Mouse (Mus musculus): ENCODE data around the gene Olfr1511. TPM values are rescaled to one million over a fixed set of nuclear protein-coding genes. Genes with fewer than 3 reads are reported as not detected.
"Not testable (repeated sequence)": the region's sequence is repeated elsewhere in the genome, so short reads cannot be mapped to it uniquely, and the experiment has no call there.

Gene Olfr1511
- not detected for total RNA-seq (2021)

DNA sequence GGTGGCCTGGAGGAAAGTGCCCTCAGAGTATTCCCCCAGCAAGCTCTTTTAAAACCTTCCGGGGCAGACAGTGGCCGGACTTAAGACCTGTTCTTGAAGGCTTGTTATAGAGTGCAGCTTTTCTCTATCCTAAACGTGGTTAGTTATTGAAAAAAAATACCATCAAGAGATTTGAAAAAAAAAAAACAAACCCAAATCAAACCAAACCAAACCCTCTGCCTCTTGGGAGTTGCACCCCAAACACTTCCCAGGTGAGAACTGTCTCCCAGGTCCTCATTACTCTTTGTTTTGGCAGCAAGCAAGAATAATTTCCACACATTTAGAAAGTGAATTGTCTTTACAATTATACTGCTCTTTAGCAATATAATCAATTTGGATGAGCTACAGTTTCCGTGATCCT lies at the start of gene Olfr1511:
Gene Olfr1511, minus strand, starts transcription at position 101 of the 400 bp plus-strand sequence.
- intact Hi-C loops (cut with DNase I): no loop called here
- DNase-seq: no peak

DNA sequence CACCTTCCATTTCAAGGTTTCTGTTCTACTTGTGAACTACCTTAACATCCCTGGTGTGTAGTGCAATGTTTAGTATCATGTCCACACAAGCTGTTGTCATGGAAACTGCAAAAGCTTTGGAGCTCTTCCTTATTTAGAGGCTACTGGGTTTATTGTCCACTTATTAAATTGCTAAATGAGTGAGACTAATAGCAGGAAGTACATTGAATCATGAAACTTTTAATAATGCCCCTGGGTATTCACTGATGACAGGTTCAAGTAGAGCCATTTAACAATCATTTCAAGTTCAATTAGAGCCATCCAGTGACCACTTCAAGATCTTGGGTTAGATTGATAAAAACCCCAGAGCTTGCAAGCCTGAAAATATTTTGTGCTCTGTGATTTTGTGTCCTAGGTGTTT lies 45.5 kb upstream of the Olfr1511 start, which contains the start of gene Olfr1509:
Gene Olfr1509, plus strand, starts transcription at position 301 of the 400 bp plus-strand sequence.
- intact Hi-C loops (cut with DNase I): no loop called here
- no peak for DNase-seq

DNA sequence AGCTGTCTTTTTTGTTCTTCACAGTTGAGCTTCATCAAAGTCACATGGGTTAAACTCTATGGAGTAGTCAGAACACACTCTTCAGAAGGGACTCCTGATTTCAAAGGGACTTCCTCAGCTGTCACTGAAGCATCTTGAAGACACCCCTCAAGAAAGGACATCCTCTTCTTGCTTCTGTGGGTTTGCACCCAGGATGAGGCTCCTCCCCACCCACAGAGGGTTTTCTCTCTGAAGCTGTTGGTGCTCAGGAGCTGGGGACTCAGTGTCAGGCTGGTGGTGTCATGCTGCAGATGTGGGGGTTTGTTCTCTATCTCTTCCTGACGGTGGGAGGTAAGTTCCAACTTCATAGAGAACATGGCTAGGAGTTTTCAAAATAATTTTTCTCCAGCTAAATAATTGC lies 30.5 kb upstream of the Olfr1511 start:
- intact Hi-C loops (cut with DNase I): no loop called here
- DNase-seq: no peak

DNA sequence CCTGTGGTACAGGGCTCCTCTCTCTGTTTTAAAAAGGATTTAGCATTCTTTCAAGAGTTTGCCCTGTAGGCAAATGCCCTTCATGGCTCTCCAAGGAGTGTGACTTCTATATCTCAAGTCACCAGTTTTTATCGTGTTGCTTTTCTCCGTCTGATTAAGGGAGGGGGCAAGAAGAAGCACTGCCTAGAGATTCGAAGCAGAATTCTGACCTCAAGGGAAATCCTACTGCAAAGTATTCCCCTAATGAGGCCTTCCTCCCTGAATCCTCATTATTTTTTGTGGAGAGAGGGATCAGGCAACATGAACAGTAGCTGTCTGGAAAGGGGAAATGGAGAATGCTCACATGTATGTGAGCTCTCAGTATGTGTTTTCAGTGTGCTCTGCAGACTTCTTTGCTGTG lies 17.1 kb upstream of the Olfr1511 start, which contains the start of gene Olfr1510:
Gene Olfr1510, minus strand, starts transcription at position 101 of the 400 bp plus-strand sequence.
- intact Hi-C loops (cut with DNase I): no loop called here
- no peak for DNase-seq

DNA sequence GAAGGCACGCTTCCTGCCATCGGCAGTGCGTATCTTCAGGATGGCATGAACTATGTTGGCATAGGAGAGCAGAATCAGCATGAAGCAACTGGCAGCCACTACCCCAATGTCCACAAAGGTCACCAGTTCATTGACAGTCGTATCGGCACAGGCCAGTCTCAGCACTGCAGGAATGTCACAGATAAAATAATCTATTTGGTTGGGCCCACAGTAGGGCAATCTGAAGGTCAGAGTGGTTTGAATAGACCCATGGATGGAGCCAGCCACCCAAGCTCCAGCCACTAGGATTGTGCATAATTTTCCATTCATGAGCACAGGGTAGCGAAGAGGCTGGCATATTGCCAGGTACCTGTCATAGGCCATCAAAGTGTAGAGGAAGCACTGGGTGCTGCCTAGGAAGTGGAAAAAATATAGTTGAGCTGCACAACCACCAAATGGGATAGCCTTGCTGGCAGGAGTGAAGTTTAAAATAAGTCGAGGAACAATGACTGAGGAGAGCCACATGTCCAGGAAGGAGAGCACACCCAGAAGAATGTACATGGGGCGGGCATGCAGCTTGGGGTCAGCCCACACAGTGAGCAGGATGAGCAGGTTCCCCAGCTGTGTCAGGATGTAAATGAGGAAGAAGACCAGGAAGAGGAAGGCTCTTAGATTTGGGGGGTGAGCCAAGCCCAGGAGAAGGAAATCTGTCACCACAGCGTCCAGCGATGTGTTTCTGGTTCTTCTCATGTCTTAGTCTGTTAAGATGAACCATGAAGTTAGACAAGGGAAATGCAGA lies 13.2 kb upstream of the Olfr1511 start:
- intact Hi-C loops (cut with DNase I); DNase-seq: not testable (repeated sequence)

DNA sequence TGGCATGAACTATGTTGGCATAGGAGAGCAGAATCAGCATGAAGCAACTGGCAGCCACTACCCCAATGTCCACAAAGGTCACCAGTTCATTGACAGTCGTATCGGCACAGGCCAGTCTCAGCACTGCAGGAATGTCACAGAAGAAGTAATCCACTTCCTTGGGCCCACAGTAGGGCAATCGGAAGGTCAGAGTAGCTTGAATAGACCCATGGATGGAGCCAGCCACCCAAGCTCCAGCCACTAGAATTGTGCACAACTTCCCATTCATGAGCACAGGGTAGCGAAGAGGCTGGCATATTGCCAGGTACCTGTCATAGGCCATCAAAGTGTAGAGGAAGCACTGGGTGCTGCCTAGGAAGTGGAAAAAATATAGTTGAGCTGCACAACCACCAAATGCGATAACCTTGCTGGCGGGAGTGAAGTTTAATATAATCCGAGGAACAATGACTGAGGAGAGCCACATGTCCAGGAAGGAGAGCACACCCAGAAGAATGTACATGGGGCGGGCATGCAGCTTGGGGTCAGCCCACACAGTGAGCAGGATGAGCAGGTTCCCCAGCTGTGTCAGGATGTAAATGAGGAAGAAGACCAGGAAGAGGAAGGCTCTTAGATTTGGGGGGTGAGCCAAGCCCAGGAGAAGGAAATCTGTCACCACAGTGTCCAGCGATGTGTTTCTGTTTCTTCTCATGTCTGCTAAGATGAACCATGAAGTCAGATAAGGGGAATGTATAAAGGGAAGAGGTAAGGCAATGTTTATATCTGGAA lies 6.9 kb downstream of the Olfr1511 start:
- intact Hi-C loops (cut with DNase I); DNase-seq: not testable (repeated sequence)

DNA sequence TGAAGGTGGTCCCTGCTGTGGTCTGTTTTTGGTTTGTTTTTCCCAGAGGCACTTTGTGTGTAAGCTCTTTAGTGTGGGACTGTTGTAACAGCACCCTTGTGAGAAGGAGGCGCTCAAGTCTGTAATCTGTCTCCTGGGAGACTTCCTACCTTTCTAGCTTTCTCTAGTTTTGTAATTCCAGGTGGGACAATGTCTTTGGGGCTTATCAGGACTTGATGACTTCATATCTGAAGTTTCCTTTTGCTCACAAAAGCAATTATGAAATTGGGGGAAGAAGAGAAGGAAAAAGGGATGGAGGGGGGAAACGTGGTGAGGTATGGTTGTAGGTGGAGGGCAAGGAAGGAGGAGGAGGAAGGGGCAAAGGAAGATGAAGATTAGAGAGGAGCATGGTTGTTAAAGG lies 18.1 kb downstream of the Olfr1511 start, which contains the start of gene Olfr1512:
Gene Olfr1512, minus strand, starts transcription at position 101 of the 400 bp plus-strand sequence.
- no peak for DNase-seq
- intact Hi-C loops (cut with DNase I): loop anchor here (2.0 kb wide), 1 partner anchor 22 kb away; the partner anchor contains the start of gene Olfr1513

DNA sequence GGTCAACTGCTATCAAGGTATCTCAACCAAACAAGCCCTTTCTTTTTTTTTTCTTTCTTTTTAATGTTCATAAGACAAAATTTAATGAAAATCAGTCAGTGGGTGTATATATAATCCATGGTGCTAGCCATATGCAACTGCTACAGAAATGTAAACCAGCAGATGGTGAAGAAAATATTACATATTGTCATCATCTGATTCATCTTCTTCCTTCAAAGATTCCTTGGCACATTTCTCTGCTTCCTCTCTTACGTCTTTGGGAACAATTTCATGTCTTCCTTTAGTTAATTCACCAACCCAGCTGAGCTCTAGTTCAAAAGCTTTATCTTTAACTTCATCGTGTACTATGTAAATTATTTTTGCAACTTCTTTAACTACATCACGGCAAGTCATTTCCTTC lies 28.4 kb downstream of the Olfr1511 start:
- intact Hi-C loops (cut with DNase I): no loop called here
- DNase-seq: no peak

DNA sequence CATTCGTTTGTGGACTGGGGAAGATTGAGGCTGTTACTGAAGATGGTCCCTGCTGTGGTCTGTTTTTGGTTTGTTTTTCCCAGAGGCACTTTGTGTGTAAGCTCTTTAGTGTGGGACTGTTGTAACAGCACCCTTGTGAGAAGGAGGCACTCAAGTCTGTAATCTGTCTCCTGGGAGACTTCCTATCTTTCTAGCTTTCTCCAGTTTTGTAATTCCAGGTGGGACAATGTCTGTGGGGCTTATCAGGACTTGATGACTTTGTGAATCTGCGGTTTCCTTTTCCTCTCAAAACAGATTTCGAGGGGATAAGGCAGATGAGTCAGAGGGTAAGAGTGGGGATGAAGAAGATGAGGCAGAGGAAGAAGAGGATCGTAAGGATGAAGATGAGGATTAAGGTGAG lies 40.9 kb downstream of the Olfr1511 start, which contains the start of gene Olfr1513:
Gene Olfr1513, minus strand, starts transcription at position 101 of the 400 bp plus-strand sequence.
- intact Hi-C loops (cut with DNase I): loop anchor here (2.0 kb wide), 1 partner anchor 22 kb away; the partner anchor contains the start of gene Olfr1512
- DNase-seq: no peak

Other genes starting within 250 kb of the Olfr1511 start
- 10 to 100 TPM; 21.7 to 25.5 TPM for gene Supt16, start 200.0 kb downstream of the Olfr1511 start, total RNA-seq (2021)
- 10 to 100 TPM; 38.6 to 43.2 TPM for gene Chd8, start 139.6 kb downstream of the Olfr1511 start, total RNA-seq (2021)
- gene Tox4, start 118.2 kb downstream of the Olfr1511 start, total RNA-seq (2021): 10 to 100 TPM; 35.7 to 38.8 TPM
- 1 to 10 TPM; 4.1 to 7.2 TPM for gene Rab2b, start 117.8 kb downstream of the Olfr1511 start, total RNA-seq (2021)
- 10 to 100 TPM; 16.5 to 18.1 TPM for gene Mettl3, start 92.3 kb downstream of the Olfr1511 start, total RNA-seq (2021)
- gene Sall2, start 68.6 kb downstream of the Olfr1511 start, total RNA-seq (2021): 1 to 10 TPM; 2.0 to 2.4 TPM
- gene Olfr1513, start 41.0 kb downstream of the Olfr1511 start, total RNA-seq (2021): not detected
- gene Olfr1512, start 18.2 kb downstream of the Olfr1511 start, total RNA-seq (2021): not detected
- gene Olfr1510, start 17.0 kb upstream of the Olfr1511 start, total RNA-seq (2021): not detected
- gene Olfr1509, start 45.6 kb upstream of the Olfr1511 start, total RNA-seq (2021): not detected
- gene Olfr1508, start 70.1 kb upstream of the Olfr1511 start, total RNA-seq (2021): not detected
- not detected for gene Olfr1507, start 98.4 kb upstream of the Olfr1511 start, total RNA-seq (2021)